Mouse (Mus musculus) lung, postnatal 36 days (tissue): Measurements from ENCODE around the gene Cdkn2aip.

Experiments
- DNase-seq: peaks from one replicate; pipeline ENCODE4 v3.0.0; 2022; ENCODE audit warnings: mixed read lengths

The Cdkn2aip gene

DNA sequence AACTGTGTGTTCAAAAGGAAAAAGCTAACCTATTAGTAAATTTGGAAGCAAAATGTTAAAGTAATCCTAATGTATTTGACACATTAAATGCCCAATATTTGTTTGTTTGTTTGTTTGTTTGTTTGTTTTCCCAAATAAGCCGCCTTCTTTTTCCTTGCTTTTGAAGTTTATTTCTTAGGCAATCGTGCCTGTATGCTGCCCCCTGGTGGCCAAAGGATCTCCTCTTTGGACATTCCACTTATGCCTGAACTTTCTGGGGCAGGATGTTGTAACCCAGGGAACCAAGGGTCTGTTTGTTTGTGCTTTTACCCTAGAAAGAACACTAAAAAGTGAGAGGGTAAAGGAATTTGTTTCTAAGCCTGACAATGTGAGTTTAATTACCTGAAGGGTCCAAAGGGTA is 20.6 kb downstream of the Cdkn2aip start:
- peak; percentile 94 for DNase-seq

DNA sequence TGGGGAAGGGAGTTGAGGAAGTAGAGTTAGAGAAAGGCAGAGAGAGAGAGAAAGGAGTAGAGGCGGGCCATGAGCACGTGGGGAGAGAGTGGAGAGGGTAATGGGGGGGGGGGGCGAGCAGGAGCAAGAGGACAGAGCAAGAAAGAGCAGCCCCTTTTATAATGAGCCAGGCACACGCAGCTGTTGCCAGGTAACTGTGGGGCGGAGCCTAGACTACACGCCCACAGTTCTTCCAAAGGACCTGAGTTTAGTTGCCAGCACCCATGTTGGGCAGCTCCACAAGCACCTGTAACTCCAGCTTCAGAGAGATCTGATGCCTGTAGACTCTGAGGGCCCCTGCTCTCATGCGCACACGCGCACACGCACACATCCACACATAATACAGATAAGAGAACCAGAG is 21.9 kb downstream of the Cdkn2aip start:
- no peak for DNase-seq

DNA sequence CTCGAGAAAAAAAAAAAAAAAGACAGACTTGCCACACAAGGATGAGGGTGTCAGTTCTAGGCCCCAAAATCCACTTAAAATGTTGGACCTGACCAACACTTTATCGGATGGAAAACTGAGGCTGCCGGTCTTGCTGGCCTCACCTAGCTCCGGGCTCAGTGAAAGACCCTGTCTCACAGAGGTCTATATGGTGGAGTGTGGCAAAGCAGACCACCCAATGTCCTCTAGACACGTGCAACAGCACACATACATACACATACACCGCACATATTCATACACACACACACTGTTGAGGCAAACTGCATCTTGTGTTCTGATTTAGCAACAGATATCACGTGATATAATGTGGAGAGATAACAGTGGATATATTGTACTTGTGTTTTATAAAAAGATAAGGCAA is 22.4 kb downstream of the Cdkn2aip start:
- DNase-seq: no peak

DNA sequence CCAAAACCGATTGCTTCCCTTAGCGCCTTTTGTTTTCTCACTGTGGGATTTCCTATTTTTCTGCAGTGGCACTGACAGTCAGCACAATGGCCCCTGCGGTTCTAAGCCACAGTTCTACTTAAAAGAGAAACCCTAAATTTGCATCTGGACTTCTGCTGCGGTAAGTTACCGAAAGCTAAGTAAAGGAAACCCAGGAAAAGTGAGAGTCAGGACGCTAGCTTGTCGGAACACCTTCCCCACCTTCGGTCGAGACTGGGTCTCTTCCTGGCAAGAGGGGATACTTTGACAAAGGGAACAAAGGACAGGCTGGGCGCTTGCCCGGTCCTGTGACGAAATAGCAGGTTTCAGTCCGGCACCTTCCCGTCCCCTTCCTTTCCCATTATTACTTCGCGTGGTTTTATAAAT is 23.1 kb downstream of the Cdkn2aip start:
- peak; percentile 62 for DNase-seq

DNA sequence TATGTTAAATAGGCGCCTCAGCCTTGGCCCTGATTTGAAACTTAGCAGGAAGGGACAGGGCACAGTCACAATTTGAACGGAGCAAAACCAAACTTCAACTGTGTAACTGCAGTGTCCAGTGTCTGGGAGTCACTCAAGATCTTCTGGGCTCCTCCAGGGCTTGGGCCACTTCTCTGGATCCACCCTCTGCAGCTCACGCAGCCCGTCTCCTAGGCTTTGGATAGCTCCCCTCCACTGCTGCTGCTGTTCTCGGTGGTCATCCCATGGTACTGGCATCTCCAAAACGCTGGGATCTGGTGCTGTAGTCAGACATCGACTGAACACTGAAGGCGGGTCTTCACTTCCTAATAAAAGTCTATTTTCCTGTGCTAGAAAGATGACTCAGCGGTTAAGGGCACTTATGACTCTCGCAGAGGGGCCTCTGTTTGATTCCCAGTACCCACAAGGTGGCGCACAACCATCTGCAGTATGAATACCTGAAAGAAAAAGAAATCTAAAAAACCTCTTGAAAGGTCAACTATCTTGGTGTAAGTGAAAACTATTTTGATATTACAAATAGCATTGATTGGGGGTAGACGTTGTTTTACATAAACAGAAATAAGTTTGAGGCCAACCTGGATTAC is 23.9 kb downstream of the Cdkn2aip start:
- DNase-seq: peak; percentile 74

DNA sequence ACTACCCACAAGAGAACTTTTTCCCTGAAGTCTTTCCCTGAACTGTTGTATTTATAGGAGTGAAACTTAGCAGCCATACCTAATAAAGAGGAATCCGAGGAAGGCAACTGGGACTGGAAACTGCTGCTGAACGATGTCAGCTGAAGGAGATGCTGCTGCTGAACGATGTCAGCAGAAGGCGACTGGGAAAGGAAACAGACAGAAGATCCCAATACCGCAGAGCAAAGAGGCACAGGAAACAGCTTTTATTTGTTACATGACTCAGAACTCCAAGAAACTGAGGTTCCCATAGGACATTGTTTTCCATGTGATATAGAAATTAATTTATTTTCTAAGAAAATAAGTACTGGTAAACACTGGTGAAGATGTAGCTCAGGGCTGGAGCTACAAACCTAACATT is 29.3 kb downstream of the Cdkn2aip start:
- DNase-seq: no peak

DNA sequence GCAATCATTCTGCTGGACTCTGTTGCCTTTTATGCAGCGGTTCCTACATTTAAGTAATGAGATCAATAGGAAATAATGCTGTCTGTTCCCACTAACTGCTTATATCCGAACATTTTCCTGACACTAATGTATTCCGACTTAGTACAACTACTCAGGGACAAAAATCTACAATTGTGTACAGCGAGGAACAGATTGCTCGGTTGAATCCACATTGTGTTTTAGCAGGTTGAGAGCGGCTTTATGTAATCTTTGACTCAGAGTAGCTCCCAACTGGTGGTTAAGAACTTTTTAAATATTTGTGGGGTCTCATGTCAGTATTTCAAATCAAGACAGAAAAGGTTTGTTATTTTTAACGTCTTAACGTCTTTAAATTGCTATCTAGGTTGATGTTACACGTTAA is 29.7 kb downstream of the Cdkn2aip start:
- DNase-seq: no peak

DNA sequence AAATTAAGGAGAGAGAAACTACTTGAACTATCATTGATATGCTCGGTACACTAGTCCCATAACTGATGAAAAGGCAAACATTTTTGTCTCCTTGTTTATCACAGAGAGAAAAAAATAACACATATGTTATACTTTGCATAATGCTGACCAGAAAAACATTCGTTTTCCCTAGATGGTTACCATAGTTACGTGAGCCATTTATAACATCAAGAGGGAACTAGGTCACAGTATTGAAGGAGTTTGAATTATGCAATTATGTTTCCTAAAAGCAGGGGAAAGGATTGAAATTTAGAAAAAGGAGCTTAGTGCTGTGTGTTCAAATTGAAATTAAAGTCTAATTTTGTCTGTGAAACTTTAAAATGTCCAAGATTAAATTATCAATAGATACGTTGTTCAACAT is 33.4 kb downstream of the Cdkn2aip start:
- DNase-seq: no peak

DNA sequence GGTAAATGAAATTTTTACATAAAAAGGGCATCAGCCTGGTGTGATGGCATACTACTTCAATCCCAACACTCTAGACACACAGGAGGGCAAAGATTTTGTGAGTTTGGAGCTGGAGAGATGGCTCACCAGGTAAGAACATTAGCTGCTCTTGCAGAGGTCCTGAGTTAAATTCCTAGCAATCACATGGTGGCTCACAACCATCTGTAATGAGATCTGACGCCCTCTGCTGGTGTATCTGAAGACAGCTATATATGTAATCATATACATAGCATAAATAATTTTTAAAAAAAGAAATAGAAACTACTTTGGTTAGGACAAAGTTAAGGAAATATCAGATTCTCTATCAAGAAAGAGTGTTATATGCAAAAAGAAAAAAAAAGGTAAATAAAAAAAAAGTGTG is 34.1 kb downstream of the Cdkn2aip start:
- no peak for DNase-seq

DNA sequence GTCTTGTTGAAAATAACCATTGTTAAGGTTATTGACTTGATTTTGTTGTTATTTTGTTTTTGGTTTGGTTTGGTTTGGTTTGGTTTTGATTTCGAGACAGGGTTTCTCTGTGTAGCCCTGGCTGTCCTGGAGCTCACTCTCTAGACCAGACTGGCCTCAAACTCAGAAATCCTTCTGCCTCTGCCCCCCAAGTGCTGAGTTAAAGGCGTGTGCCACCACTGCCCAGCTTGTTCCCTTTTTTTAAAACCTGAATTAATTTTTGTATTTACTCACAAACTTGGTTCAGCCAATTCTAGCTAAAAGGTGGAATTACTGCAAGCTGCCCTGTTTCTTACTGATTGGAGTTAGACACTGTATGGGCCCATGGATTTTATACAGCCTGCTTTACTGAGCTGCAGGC is 37.1 kb downstream of the Cdkn2aip start:
- no peak for DNase-seq

DNA sequence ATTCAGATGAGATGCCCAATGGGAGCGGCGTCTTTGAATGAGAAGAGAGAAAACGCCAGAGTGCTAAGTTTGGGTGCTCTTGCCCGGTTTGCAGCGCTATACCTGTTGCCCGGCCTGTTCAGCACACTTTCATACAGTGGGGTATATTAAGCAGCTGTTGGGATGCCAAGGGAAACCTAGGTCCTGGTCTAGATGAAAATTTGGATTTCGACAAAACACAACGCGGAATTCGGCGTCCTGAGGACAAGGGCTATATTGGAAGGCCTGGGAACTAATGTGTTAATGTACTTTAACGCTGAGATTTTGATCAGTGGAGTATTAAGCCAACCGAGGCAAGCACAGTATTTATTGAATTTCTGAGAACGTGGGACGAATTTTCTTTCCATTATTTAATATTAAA is 37.5 kb downstream of the Cdkn2aip start:
- DNase-seq: no peak

DNA sequence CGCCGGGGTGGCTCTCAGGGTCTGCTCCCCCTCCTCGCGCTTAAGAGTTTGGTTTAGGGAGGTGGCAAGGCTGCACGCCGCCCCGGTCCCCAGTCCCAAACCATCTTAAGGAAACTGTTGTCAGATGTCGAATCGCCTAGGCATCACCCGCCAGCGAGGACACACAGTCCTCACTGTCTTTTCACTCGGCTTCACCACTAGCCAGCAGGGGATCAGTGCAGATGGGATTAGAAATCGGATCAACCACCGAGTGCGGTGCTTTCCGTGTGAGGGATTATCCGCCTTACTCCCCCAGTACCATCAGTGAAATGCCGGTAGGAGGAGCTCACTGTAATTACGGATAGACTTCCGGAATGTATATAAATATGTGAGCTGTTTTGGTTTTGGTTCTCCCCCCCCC is 37.9 kb downstream of the Cdkn2aip start:
- peak; percentile 37 for DNase-seq

DNA sequence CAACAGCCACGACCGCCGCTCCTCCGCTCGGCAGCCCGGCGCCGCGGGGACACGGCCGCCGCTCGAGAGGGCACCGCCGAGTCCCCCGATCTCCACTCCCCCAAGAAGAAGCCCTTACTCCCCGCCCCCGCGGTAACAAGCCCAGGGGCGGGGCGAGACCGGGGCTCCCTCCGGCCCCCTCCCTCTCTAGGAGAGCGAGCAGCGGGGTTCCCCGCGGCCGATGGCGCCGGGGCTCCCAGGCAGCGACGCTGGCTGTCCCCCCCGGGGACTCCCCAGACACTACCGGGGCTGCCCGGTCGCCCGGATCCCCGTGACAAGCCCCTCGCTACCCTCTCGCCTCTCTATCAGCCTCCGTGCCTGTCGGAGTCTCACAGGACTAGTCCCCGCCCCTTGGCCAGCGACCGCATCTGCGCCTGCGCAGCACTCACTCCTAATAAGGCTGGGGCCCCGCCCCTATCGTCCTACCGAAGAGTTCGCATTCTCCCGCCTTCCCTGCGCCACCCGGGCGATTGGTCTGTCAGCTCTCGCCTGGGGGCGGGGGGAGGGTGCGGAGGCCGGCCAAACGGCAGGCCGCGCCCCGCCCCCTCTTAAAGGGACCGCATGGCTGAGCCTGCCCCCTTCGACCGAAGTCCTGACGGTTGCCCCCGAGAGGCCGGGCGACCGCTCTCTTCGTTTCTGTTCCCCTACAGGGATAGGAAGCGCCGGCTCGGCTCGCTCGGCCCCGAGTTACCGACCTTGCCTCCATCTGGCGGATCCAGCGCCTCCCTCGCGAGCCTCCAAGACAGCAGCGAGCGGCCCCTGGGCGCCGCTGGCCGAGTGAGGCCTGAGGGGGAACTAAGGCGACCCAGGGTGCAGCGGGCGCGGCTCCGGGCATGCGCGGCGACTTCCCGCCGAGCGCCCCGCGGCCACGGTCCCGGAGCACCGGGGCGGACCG is 38.7 kb downstream of the Cdkn2aip start, which contains the start of gene Ing2:
Gene Ing2, minus strand, starts transcription at position 780 of the 934 bp plus-strand sequence.
- peak; percentile 100 for DNase-seq

DNA sequence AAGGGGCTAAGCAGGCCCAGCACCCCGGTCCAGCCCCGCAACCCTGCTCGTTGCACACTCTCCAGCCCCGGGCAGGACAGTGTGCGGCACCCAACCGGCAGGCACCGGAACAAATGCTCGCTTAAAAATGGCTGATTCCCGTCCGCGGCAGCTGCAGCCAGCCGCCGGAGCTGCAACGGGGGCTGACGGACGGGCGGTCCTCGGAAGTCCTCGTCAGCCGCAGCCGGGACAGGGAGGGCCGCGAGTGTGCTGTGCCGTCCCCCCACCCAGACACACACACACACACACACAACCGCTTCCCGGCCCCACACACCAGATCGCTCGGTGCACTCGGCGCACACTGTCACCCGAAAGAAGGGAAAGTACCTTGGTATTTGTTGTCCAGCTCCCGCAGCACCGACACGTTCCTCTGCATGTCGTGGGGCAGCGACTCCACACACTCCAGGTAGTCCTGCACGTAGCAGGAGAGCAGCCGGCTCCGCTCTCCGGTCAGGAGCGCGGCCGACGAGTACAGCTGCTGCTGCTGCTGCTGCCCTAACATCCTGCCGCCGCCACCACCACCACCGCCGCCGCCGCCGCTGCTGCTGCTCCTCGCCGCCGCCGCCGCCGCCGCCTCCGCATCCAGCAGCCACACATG is 39.5 kb downstream of the Cdkn2aip start:
- no peak for DNase-seq

DNA sequence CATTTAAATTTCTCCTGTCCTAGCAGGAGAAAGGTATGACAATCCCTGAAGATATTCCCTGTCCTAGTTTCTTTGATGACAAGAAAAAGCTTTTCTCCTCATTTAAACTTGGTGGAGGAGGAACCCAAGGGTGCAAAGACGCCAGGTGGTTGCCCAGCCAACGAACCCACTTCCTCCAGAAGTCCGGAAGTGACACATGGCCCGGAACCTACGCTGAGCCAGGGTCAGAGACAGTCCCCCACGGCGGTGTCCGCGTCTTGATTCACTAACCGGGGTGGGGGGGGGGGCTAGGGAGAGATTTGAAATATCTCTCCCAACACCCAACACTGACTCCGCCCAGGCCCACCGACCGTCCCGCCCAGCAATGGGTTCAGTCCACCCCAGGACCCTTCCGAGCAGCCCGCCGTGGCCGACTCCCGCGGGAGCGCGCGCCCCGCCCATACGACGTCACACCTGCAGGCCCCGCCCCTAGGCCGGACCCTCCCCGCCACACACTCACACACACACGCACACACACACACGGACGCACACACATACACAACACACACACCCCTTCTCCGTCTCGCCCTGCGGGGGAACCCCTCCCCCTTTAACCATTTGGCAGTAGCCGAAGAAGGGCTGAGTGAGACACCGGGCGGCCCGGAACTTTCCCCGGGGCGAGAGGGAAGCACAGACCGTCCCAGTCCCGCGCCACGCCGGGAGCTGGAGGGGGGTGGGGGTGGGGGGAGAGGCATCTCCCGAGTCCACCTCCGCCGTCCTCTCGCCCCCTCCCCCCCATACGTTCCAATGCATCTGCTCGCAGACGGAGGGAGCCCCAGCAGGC is 40.2 kb downstream of the Cdkn2aip start:
- DNase-seq: peak; percentile 91

DNA sequence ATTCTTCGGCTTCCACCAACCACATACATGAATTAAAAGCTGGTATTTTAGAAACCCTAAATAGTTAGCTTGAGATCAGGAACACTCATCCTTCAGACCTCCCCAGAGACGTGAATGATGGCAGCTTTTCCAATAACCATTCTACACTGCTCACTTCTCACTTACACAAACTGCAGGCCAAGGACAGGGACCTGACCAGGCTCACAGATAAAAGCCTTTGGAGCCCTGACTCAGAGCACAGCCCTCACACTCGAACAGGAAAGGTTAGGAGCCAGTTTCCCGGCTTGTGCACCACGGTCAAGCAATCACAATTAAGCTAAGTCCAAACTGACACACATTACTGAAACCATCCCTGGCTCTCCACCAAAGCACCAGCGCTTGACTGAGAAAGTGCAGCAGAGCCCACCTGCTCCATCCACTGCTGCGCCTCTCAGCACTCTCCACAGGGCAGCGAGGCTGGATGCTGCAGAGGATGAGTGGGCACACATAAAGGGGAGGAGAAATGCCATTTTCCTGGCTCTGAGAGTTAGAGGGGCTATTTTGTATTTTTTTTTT is 49.4 kb downstream of the Cdkn2aip start:
- no peak for DNase-seq

DNA sequence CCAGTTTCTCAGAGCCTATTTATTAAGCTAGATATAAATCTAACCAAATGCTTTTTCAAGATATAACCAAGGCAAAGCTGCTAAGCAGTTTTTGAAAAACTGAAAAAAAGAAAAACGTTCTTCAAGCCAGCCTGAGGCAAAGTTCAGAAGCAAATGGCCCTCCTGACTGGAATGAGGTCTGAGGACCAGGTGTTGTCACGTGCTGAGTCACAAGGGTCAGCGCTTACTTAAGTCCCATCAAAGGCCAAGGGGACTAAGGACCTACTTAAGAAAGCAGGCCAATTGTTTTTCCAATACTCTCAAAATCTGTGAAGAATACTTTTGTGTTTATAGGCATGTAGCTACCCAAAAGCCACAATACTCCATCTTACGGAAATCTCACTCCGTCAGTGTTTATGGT is 50.5 kb downstream of the Cdkn2aip start:
- DNase-seq: peak; percentile 56

DNA sequence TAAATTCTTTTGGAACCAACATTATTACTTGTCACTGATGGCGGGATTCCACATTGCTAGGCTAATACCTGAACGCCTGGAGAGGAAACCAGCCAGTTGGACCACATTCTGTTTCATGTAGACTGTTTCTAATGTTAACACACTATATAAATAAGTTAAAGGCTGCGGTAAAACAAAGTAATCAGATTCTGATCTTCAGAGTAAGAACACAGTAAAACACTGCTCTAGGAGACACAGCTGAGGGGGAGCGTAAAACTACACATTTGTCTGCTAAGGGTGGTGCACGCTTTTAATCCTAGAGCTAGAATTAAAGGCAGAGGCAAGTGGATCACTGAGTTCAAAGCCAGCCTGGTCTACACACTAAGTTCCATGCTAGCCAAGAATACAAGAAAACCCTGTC is 51.0 kb downstream of the Cdkn2aip start:
- peak; percentile 23 for DNase-seq

DNA sequence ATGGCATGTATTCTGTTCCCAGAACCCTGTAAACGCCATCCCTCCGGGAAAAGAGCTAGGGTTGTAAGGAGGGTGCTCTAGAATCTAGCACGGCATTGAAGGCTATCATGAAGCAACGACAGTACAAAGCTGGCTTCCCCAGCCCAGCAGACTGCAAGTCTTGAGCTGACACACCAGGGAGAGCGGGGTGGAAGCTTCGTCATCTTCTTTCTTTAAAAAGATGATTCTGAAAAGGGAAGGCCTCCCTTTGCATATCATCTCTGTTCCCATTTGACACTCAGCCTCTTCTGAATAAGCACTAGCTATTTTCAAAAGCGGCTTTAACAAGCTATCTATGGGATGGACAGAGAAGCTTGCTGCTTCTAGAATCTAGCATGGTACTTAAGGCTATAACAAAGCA is 53.3 kb downstream of the Cdkn2aip start:
- no peak for DNase-seq

DNA sequence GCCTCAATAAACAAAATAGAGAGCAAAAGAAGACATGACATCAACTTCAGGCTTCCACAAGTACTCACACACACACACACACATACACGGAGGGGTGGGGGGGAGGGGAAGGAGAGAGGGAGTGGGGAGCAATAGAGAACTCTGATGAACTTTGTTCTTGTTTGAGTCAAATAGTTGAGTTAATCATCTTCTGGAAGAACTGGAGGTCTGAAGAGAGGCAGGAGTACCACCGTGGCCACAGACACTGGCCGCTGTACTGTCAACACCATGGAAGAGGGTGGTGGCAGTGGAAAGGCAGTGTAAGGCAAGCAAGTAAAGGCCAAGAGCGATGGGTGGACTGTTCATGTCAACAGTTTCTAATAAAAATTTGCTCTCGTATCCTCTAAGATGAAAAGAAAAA is 54.3 kb downstream of the Cdkn2aip start:
- no peak for DNase-seq
